9 mouse cellular contexts compared by ENCODE assay signal in the genomic region with DNA sequence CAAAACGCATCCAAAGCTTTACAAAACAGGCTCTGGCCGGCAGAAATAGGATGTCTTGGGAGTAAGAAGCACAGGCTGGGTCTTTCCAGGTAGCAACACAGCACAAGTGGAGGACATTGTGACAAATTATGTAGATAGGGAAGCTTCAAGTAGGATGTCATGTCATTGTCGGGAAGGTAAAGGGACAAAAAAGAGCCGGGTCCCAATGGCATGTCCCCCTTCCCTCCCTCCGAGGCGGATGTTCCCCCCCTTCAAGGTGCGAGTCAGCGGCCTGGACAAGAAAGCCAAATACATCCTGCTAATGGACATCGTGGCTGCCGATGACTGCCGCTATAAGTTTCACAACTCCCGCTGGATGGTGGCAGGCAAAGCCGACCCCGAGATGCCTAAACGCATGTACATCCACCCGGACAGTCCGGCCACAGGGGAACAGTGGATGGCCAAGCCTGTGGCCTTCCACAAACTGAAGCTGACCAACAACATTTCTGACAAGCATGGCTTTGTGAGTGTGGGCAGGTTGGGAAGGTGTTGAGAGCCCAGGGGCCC. TPM values are rescaled to one million over a fixed set of nuclear protein-coding genes. Genes with fewer than 3 reads are reported as not detected.
DNase-seq lines count a peak whose midpoint lies in the region; ATAC-seq lines count a peak whose summit lies in the region.
"Had no signal": no experiment of that assay in that cellular context is flagged by ENCODE, and none has a peak within 500 bp of the region (broad histone marks: within the 10 kb centered on the region; RNA-seq: fewer than 3 reads in every experiment).

No protein-coding gene starts in this region.

- H3K9me3 ChIP-seq in midbrain, embryonic 11.5 days (ENCODE audit: control insufficient read depth, low read length): no peaks in the 10 kb centered on the region
- no peaks in the 10 kb centered on the region for H3K9me3 ChIP-seq in midbrain, embryonic 16.5 days (replicated peaks; ENCODE audit: control insufficient read depth, low read length, poor library complexity, severe bottlenecking)
- H3K9me3 ChIP-seq in stomach, embryonic 14.5 days (ENCODE audit: control insufficient read depth, low read depth, low read length): no peaks in the 10 kb centered on the region

- peaks cover 23% of the 10 kb centered on the region for H3K4me1 ChIP-seq in midbrain, embryonic 11.5 days (ENCODE audit: control insufficient read depth, insufficient read depth, low read length)
- H3K4me1 ChIP-seq in midbrain, embryonic 16.5 days (ENCODE audit: control insufficient read depth, insufficient read depth, low read length): peaks cover 12% of the 10 kb centered on the region
- H3K4me1 ChIP-seq in stomach, embryonic 14.5 days (ENCODE audit: control insufficient read depth, insufficient read depth, low read length): peaks cover 23% of the 10 kb centered on the region; the same call in 1 of the 2 replicates

- peak; percentile 49 for DNase-seq in adrenal gland, postnatal 14 days
- DNase-seq in adrenal gland, adult 8-10 months: no peak
- peak; percentile 96 for DNase-seq in midbrain, embryonic 11.5 days (ENCODE audit: low spot score, missing footprints)
- peak; percentile 21 for DNase-seq in kidney, postnatal 14 days
- DNase-seq in ovary, postnatal 36 days (ENCODE audit: low spot score): no peak

- peaks cover 100% of the 10 kb centered on the region for H3K27me3 ChIP-seq in midbrain, embryonic 11.5 days (ENCODE audit: control insufficient read depth, insufficient read depth, low read length)
- H3K27me3 ChIP-seq in midbrain, embryonic 16.5 days (ENCODE audit: control insufficient read depth, insufficient read depth, low read depth, low read length): peaks cover 51% of the 10 kb centered on the region
- H3K27me3 ChIP-seq in stomach, embryonic 14.5 days (ENCODE audit: control insufficient read depth, insufficient read depth, low read length): peaks cover 19% of the 10 kb centered on the region

- no peak overlapping the region for H3K4me2 ChIP-seq in midbrain, embryonic 11.5 days
- no peak overlapping the region for H3K4me2 ChIP-seq in midbrain, embryonic 16.5 days (ENCODE audit: low read length)
- peak overlapping the region; percentile 87 for H3K4me2 ChIP-seq in stomach, embryonic 14.5 days (replicated peaks; ENCODE audit: low read depth, low read length)

- no peak for ATAC-seq in midbrain, embryonic 11.5 days (ENCODE audit: low FRiP score)
- no peak for ATAC-seq in midbrain, embryonic 16.5 days
- ATAC-seq in stomach, embryonic 14.5 days (ENCODE audit: insufficient number of reproducible peaks, insufficient read depth, low FRiP score, low read depth): no peak
- no peak for ATAC-seq in monocyte, adult 5-6 weeks (replicated peaks; ENCODE audit: insufficient number of reproducible peaks, low FRiP score, low TSS enrichment, poor library complexity, severe bottlenecking)

- H3K36me3 ChIP-seq in midbrain, embryonic 11.5 days (ENCODE audit: control insufficient read depth, insufficient read depth, low read length): no peaks in the 10 kb centered on the region
- no peaks in the 10 kb centered on the region for H3K36me3 ChIP-seq in midbrain, embryonic 16.5 days (ENCODE audit: control insufficient read depth, insufficient read depth, low read length)
- H3K36me3 ChIP-seq in stomach, embryonic 14.5 days (ENCODE audit: control insufficient read depth, insufficient read depth, low read length): peaks cover 7% of the 10 kb centered on the region; the same call in 1 of the 2 replicates

- H3K4me3 ChIP-seq in midbrain, embryonic 11.5 days (ENCODE audit: low read depth, low read length): no peak overlapping the region
- H3K4me3 ChIP-seq in midbrain, embryonic 16.5 days (ENCODE audit: low read depth, low read length): no peak overlapping the region
- H3K4me3 ChIP-seq in stomach, embryonic 14.5 days (ENCODE audit: low read depth, low read length): peak overlapping the region; percentile 59

- no peak overlapping the region for H3K9ac ChIP-seq in midbrain, embryonic 11.5 days (ENCODE audit: low read length)
- no peak overlapping the region for H3K9ac ChIP-seq in midbrain, embryonic 16.5 days (ENCODE audit: low read depth, low read length)
- peak overlapping the region; percentile 81 for H3K9ac ChIP-seq in stomach, embryonic 14.5 days (replicated peaks; ENCODE audit: low read depth, low read length)

- no peak overlapping the region for H3K27ac ChIP-seq in midbrain, embryonic 11.5 days (ENCODE audit: low read depth, low read length)
- H3K27ac ChIP-seq in midbrain, embryonic 16.5 days (ENCODE audit: low read length): no peak overlapping the region
- no peak overlapping the region for H3K27ac ChIP-seq in stomach, embryonic 14.5 days (ENCODE audit: low read length)

- under 1% methylated on average over 17 of the region's 17 CpGs for WGBS in midbrain, embryonic 11.5 days
- 4% methylated on average over 17 of the region's 17 CpGs for WGBS in midbrain, embryonic 16.5 days
- WGBS in stomach, embryonic 14.5 days: 28% methylated on average over 17 of the region's 17 CpGs

RNA-seq across cellular contexts. Expression of gene Tbx2, which starts 2.1 kb away (rescaled TPM):
- 26.3 and 28.3 TPM in 2 replicates for total RNA-seq in adrenal gland, postnatal 14 days (2021)
- total RNA-seq in adrenal gland, adult 8-10 months (2022): 10 to 100 TPM; 23.4 to 30.5 (median 24.9) TPM
- 0.32 and 0.79 TPM in 2 replicates for polyA plus RNA-seq in midbrain, embryonic 11.5 days (2014; fragmentation: Nextera tagmentation; extraction: Ambion mirVana)
- polyA plus RNA-seq in midbrain, embryonic 16.5 days (2015; fragmentation: Nextera tagmentation; extraction: Ambion mirVana): 0.39 and 0.57 TPM in 2 replicates
- polyA plus RNA-seq in stomach, embryonic 14.5 days (2014; fragmentation: Nextera tagmentation; extraction: Ambion mirVana): 5.8 and 6.8 TPM in 2 replicates
- total RNA-seq in monocyte, adult 5-6 weeks (2017): 0.19 to 0.95 TPM (median 0.21 TPM) in 3 replicates

RNA-seq across cellular contexts. Expression of gene Gm11444, which starts 15.7 kb away (rescaled TPM):
- total RNA-seq in adrenal gland, postnatal 14 days (2021): not detected in 2 replicates
- total RNA-seq in adrenal gland, adult 8-10 months (2022): not detected
- polyA plus RNA-seq in midbrain, embryonic 11.5 days (2014; fragmentation: Nextera tagmentation; extraction: Ambion mirVana): not detected in 2 replicates
- not detected in 2 replicates for polyA plus RNA-seq in midbrain, embryonic 16.5 days (2015; fragmentation: Nextera tagmentation; extraction: Ambion mirVana)
- polyA plus RNA-seq in stomach, embryonic 14.5 days (2014; fragmentation: Nextera tagmentation; extraction: Ambion mirVana): not detected in 2 replicates
- total RNA-seq in monocyte, adult 5-6 weeks (2017): not detected in 3 replicates
- total RNA-seq: layer of hippocampus, postnatal 25 days had no signal

RNA-seq across cellular contexts. Expression of gene Tbx4, which starts 51.8 kb away (rescaled TPM):
- total RNA-seq in adrenal gland, postnatal 14 days (2021): not detected in 2 replicates
- total RNA-seq in adrenal gland, adult 8-10 months (2022): under 1 TPM in 2 of 4 experiments, not detected in 2; 0.10 to 0.15 TPM
- polyA plus RNA-seq in midbrain, embryonic 11.5 days (2014; fragmentation: Nextera tagmentation; extraction: Ambion mirVana): 0.04 and 0.19 TPM in 2 replicates
- polyA plus RNA-seq in midbrain, embryonic 16.5 days (2015; fragmentation: Nextera tagmentation; extraction: Ambion mirVana): 0.17 and 0.43 TPM in 2 replicates
- polyA plus RNA-seq in stomach, embryonic 14.5 days (2014; fragmentation: Nextera tagmentation; extraction: Ambion mirVana): not detected in 2 replicates
- not detected in 3 replicates for total RNA-seq in monocyte, adult 5-6 weeks (2017)

Comparison
In these comparisons a context has a peak if more than half of its experiments do, and no peak if none do; other contexts are left out.
1. DNase-seq: peak in adrenal gland, postnatal 14 days (single experiment), midbrain, embryonic 11.5 days (single experiment) and kidney, postnatal 14 days (single experiment); none in adrenal gland, adult 8-10 months (single experiment) and ovary, postnatal 36 days (single experiment).
2. RNA of gene Tbx2, which starts 2.1 kb away (total RNA-seq): 26.3 to 28.3 TPM in adrenal gland, postnatal 14 days and 23.4 to 30.5 TPM in adrenal gland, adult 8-10 months; 0.19 to 0.95 TPM in monocyte, adult 5-6 weeks; every median in the first group is over 10 times any median in the second.